Mouse (Mus musculus) liver, embryonic 14.5 days (tissue): ENCODE data around the gene Armh3. TPM values are rescaled to one million over a fixed set of nuclear protein-coding genes. Genes with fewer than 3 reads are reported as not detected.

Source experiments
- ATAC-seq: fragments of 200-750 bp; cut with Nextera tagmentation; 2 replicates; pipeline ENCODE4 v1.8.0; 2017; ENCODE audit warnings: moderate number of reproducible peaks, mild to moderate bottlenecking, moderate library complexity; ENCODE audit not compliant: insufficient read depth
- DNase-seq, 3 experiments: peaks; one replicate each; pipeline ENCODE4 v3.0.0-alpha.2; 2012 to 2013; ENCODE audit warnings: low read depth in 3 of 3, low spot score in 3 of 3
- H3K27ac ChIP-seq: fragments of 300-500 bp; sonication (generic); 2 replicates; pipeline ENCODE4 v1.5.1; 2014; ENCODE audit warnings: moderate library complexity, mild to moderate bottlenecking, control low read depth, inconsistent platforms
- H3K27me3 ChIP-seq: fragments of 300-500 bp; sonication (generic); 2 replicates; pipeline ENCODE4 v1.6.1; 2014; ENCODE audit warnings: mild to moderate bottlenecking, low read length, moderate library complexity; ENCODE audit not compliant: control insufficient read depth, insufficient read depth
- H3K36me3 ChIP-seq: fragments of 300-500 bp; sonication (generic); replicated peaks from 2 replicates; pipeline ENCODE4 v1.6.1; 2014; ENCODE audit warnings: low read depth; ENCODE audit not compliant: control insufficient read depth, insufficient read depth
- H3K4me1 ChIP-seq, 2 experiments: fragments of 200-500 bp in 1 of 2; fragments of 300-500 bp in 1 of 2; sonication (generic) in 1 of 2; replicated peaks; 2 replicates each; pipeline ENCODE4 v1.6.1; 2012 to 2014; ENCODE audit warnings: antibody characterized with exemption in 1 of 2, inconsistent platforms in 1 of 2, low read length in 1 of 2; ENCODE audit not compliant: control insufficient read depth in 2 of 2, insufficient read depth in 2 of 2
- H3K4me2 ChIP-seq: fragments of 300-500 bp; sonication (generic); 2 replicates; pipeline ENCODE4 v1.6.1; 2014; ENCODE audit warnings: low read depth, mild to moderate bottlenecking, control low read depth, moderate library complexity
- H3K4me3 ChIP-seq, 2 experiments: fragments of 200-500 bp in 1 of 2; fragments of 300-500 bp in 1 of 2; sonication (generic) in 1 of 2; 2 replicates each; pipeline ENCODE4 v1.5.1; 2012 to 2014; ENCODE audit warnings: low read depth in 2 of 2, low read length in 2 of 2, mild to moderate bottlenecking in 2 of 2, control low read depth in 1 of 2, inconsistent platforms in 1 of 2, moderate library complexity in 1 of 2; ENCODE audit not compliant: insufficient read depth in 1 of 2
- H3K9ac ChIP-seq: fragments of 300-500 bp; sonication (generic); replicated peaks from 2 replicates; pipeline ENCODE4 v1.6.1; 2014; ENCODE audit warnings: mild to moderate bottlenecking, control low read depth, moderate library complexity
- H3K9me3 ChIP-seq: fragments of 300-500 bp; sonication (generic); 2 replicates; pipeline ENCODE4 v1.6.1; 2016; ENCODE audit warnings: low read length, mixed read lengths; ENCODE audit not compliant: control insufficient read depth
- CTCF ChIP-seq: IDR thresholded peaks from 2 replicates; pipeline ENCODE4 v1.5.1; 2016; ENCODE audit warnings: antibody characterized with exemption, low read depth, control low read depth
- EP300 ChIP-seq: IDR thresholded peaks from 2 replicates; pipeline ENCODE4 v1.6.1; 2016; ENCODE audit warnings: antibody characterized with exemption, low read depth
- WGBS: fragments of 180-500 bp; shearing (Covaris S2); extraction: QIAGEN DNeasy Blood & Tissue Kit; methylation state at CpG from one replicate; pipeline ENCODE4 v1.1.7; 2014; ENCODE audit not compliant: insufficient replicate concordance; 5-methylcytosine and 5-hydroxymethylcytosine counted together
- polyA plus RNA-seq, 2 experiments: library from polyadenylated mRNA; depleted of rRNA in 1 of 2; stranded (reverse) in 1 of 2; unstranded in 1 of 2; fragments of >200 nt; fragmentation: Nextera tagmentation in 1 of 2; extraction: Ambion mirVana in 1 of 2; gene quantifications; 2 replicates each; pipeline versions ENCODE4 v1.2.1 to v1.2.3; 2012 to 2014

Armh3 gene
- polyA plus RNA-seq, 2 experiments: 2.2 to 2.8 TPM

- TF ChIP-seq CTCF: no peak
- no peak for TF ChIP-seq EP300
- Histone ChIP-seq H3K27ac (peak overlapping the region; percentile 0), H3K27me3 (peaks cover 7% of the 10 kb centered on the region; the same call in 1 of the 2 replicates), H3K9ac (peak overlapping the region; percentile 38), H3K9me3 (no peaks in the 10 kb centered on the region), H3K36me3 (no peaks in the 10 kb centered on the region; the same call in 1 of the 2 replicates), H3K4me3 (peak overlapping the region; percentile 6 to 19; a peak in 3 of 4 replicates), H3K4me2 (peak overlapping the region; percentile 95), H3K4me1 (peaks cover 46 to 59% of the 10 kb centered on the region in 2 experiments)
- no peak for ATAC-seq
- WGBS: 0% methylated on average over 12 of the region's 14 CpGs
- DNase-seq: no peak
These were observed 43.7 kb upstream of the Armh3 start for GRCm38 (mm10) chr19:46041933-46042475.

GRCm38 (mm10) chr19:46041299-46041932 lies 43.1 kb upstream of the Armh3 start:
- TF ChIP-seq EP300 (no peak), CTCF (no peak)
- 46% methylated on average over 7 of the region's 7 CpGs for WGBS
- peak overlapping the region; percentile 95 for H3K4me2 ChIP-seq
- peak overlapping the region; percentile 0 to 19; a peak in 3 of 4 replicates for H3K4me3 ChIP-seq
- DNase-seq (no peak), ATAC-seq (no peak)
- peaks cover 7% of the 10 kb centered on the region; the same call in 1 of the 2 replicates for H3K27me3 ChIP-seq
- no peaks in the 10 kb centered on the region for H3K9me3 ChIP-seq
- H3K9ac ChIP-seq: peak overlapping the region; percentile 98; the same call in 1 of the 2 replicates
- peaks cover 51 to 62% of the 10 kb centered on the region in 2 experiments for H3K4me1 ChIP-seq
- peaks cover 3% of the 10 kb centered on the region for H3K36me3 ChIP-seq
- H3K27ac ChIP-seq: peak overlapping the region; percentile 60

GRCm38 (mm10) chr19:46040149-46040902 lies 42.0 kb upstream of the Armh3 start:
- Histone ChIP-seq H3K4me1 (peaks cover 52 to 58% of the 10 kb centered on the region in 2 experiments), H3K9me3 (no peaks in the 10 kb centered on the region), H3K27me3 (no peaks in the 10 kb centered on the region), H3K9ac (peak overlapping the region; percentile 98), H3K4me2 (peak overlapping the region; percentile 95), H3K4me3 (peak overlapping the region; percentile 64 to 71), H3K27ac (peak overlapping the region; percentile 86), H3K36me3 (peaks cover 14% of the 10 kb centered on the region)
- ATAC-seq: no peak
- WGBS: 31% methylated on average over 14 of the region's 14 CpGs
- no peak for DNase-seq
- no peak for TF ChIP-seq CTCF

- Histone ChIP-seq H3K9ac (peak overlapping the region; percentile 98), H3K27ac (peak overlapping the region; percentile 86), H3K4me3 (peak overlapping the region; percentile 71 to 100), H3K4me2 (peak overlapping the region; percentile 95), H3K4me1 (peaks cover 52 to 58% of the 10 kb centered on the region in 2 experiments), H3K9me3 (no peaks in the 10 kb centered on the region), H3K36me3 (peaks cover 23% of the 10 kb centered on the region), H3K27me3 (no peaks in the 10 kb centered on the region)
- ATAC-seq (peak; percentile 76), DNase-seq (peak; percentile 82 to 88 (median 82))
- WGBS: 3% methylated on average over 22 of the region's 30 CpGs
- no peak for TF ChIP-seq CTCF
These were observed 41.2 kb upstream of the Armh3 start for GRCm38 (mm10) chr19:46039478-46039877.

- Histone ChIP-seq H3K9me3 (no peaks in the 10 kb centered on the region), H3K36me3 (peaks cover 29% of the 10 kb centered on the region), H3K4me3 (peak overlapping the region; percentile 71 to 100), H3K27me3 (no peaks in the 10 kb centered on the region), H3K27ac (peak overlapping the region; percentile 86), H3K4me1 (peaks cover 52 to 54% of the 10 kb centered on the region in 2 experiments), H3K4me2 (peak overlapping the region; percentile 95), H3K9ac (peak overlapping the region; percentile 98)
- DNase-seq: no peak
- peak; percentile 24; the same call in 1 of the 2 replicates for ATAC-seq
- TF ChIP-seq EP300 (no peak), CTCF (no peak)
- WGBS: 1% methylated on average over 17 of the region's 17 CpGs
These were observed 40.6 kb upstream of the Armh3 start for GRCm38 (mm10) chr19:46038851-46039260.
